Mouse (Mus musculus): Measurements from ENCODE around the gene Gps2. TPM values are rescaled to one million over a fixed set of nuclear protein-coding genes. Genes with fewer than 3 reads are reported as not detected.
A peak's percentile ranks its signal among the peaks of the same experiment; 100 is the strongest.

The Gps2 gene
- total RNA-seq, 2 experiments from 2014 or later: 31.0 to 31.7 TPM

DNA sequence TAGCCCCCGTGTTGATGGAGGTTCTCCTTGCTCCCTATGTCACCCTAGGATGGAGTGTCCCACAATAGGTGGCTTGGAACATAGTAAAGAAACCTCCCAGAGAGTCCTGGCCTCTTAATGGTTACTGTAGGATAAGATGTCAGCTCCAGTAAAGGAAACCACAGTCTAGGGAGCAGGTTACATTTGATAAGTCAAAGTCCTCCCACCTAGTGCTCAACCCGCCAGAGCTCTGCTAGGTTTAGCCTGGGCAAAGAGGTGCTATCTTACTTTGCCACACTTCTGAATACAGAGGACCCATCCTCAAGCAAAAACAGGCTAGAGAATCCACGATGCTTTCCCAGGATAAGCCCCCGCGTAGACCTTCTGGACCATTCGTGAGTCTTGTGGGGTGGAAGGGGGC lies 34.7 kb upstream of the Gps2 start:
- TF ChIP-seq CTCF (IDR thresholded peaks at IDR 0.05): no peak
- Histone ChIP-seq H3K27ac (no peak overlapping the region), H3K4me3 (no peak overlapping the region)
- intact Hi-C loops (cut with DNase I): loop anchor here (5.0 kb wide), 2 partner anchors 77 to 122 kb away; partner anchors contain the start of genes Fgf11 and Polr2a
- DNase-seq (ENCODE audit: extremely low spot score in 1 of 2, low spot score in 2 of 2): no peak

DNA sequence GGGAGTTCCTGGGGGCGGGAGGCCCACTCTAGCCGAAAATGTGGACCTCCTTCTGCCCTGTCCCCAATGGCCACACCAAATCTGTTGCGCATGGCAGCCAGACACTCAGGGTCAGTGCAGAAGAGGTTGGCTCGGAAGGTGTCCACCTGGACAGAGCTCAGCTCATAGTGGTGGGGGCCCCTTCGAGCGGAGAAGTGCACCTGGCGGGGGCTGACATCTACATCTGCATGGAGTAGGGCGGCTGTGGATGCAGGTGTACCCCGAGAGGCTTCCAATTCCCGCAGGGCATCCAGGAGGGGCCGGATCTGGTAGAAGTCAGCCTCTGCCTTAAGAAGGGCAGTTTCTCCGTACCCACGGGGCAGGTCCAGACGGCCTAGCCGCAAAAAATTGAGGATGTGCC lies 34.0 kb upstream of the Gps2 start:
- no peak for TF ChIP-seq CTCF (IDR thresholded peaks at IDR 0.05)
- intact Hi-C loops (cut with DNase I): loop anchor here (2.0 to 5.0 kb wide), 3 partner anchors 21 to 122 kb away; partner anchors contain the start of genes 2810408A11Rik, Fgf11, Neurl4 and Polr2a

GRCm38 (mm10) chr11:69880506-69880852 lies 33.2 kb upstream of the Gps2 start:
- peak in 1 of 2 experiments; percentile 28 for DNase-seq (ENCODE audit: extremely low spot score in 1 of 2, low spot score in 2 of 2)
- Histone ChIP-seq H3K4me3 (peak overlapping the region; percentile 53), H3K27ac (peak overlapping the region; percentile 78)
- intact Hi-C loops (cut with DNase I): loop anchor here (2.0 kb wide), 1 partner anchor 20 kb away; the partner anchor contains the start of genes 2810408A11Rik and Neurl4
- peak; percentile 72 for TF ChIP-seq CTCF (IDR thresholded peaks at IDR 0.05)

More for the DNA sequence above, 34.0 kb upstream of the Gps2 start:
- Histone ChIP-seq H3K27ac (no peak overlapping the region), H3K4me3 (peak overlapping the region; percentile 53)
- DNase-seq (ENCODE audit: extremely low spot score in 1 of 2, low spot score in 2 of 2): no peak

DNA sequence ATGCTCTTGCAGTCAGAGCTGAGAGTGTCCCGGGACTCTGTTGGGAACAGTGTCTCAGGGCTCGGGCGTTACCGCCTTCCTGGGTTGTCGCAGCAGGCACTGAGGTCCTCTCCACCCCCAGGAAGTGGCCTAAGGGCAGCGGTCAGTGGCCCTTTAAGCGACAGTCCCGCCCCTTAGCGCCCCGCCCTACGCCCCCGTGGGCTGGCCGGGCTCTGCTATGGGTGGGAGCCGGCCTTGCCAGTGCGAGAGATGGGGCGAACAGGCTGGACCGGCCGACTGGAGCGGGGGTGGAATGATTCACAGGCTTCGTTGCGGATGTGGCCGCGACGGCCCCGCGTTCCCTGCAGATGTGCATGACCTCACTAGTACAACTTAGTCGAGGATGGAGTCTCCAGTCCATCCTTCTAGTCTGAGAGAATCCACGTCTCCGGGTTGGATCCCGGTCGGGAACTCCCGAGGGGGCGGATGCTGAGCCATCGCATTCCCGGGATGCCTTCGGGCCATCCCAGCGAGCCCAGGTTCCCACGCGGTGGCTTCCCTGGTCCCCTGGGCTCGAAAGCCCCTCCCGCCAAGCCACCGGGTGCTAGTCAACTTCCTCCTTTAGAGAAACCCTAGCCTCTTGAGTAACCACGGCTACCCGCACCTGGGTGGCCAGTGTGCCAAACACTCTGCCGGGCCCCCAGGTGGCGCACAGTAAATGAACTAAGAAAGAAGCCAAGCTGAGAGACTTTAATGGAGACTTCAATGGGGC lies 32.7 kb upstream of the Gps2 start, which contains the start of gene Kctd11:
TSS of gene Kctd11 (minus strand) at position 554 of the 751 bp plus-strand sequence.
- H3K27ac ChIP-seq: peak within 1 kb of the TSS; percentile 78

DNA sequence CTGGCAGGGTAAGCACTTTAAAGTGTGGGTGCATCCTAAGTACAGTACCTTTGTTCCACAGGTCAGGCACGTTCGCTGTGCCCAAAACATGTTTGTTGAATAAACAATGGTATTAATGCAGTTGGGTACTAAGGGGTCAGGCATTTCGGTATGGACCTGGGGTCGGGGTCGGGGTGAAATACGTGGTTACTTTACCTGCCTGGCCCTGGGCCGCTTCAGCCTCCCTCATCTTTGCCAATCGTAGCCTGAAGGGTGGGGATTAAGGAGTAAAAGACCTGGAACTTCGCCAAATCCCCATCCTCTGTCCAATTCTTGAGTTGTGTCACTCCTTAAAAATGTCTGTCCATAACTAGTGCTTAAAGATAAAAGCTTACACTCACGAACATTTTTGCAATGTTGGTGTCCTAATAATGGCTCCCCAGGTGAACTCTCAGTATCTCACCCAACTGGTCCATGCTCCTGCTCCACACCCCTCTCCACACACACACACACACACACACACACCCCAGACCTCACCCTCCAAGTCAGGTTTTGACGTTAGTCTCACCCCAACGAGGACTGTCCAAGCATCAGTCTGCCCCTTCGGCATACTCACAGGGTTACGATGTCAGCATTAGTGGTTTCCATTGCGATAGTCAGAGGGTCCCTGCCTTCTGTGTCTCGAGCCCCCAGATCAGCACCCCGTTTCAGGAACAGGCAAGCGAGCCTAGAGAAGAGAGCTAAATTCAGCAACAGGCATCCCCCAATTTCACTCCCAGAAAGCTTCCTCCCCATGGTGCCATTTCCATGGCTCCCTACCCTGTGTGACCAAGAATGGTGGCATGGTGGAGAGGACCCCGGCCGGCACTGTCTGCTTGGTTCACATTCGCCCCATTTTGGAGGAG lies 31.7 kb upstream of the Gps2 start:
- intact Hi-C loops (cut with DNase I): loop anchor here (2.0 kb wide), 1 partner anchor 19 kb away; the partner anchor contains the start of genes 2810408A11Rik and Neurl4
- Histone ChIP-seq H3K27ac (peak overlapping the region; percentile 78), H3K4me3 (peak overlapping the region; percentile 53)
- TF ChIP-seq CTCF (IDR thresholded peaks at IDR 0.05): no peak
- no peak for DNase-seq (ENCODE audit: extremely low spot score in 1 of 2, low spot score in 2 of 2)

More for the DNA sequence above, 32.7 kb upstream of the Gps2 start, which contains the start of gene Kctd11:
- peak; percentile 72 to 73 for DNase-seq (ENCODE audit: extremely low spot score in 1 of 2, low spot score in 2 of 2)
- TF ChIP-seq CTCF (IDR thresholded peaks at IDR 0.05): peak; percentile 33
- peak within 1 kb of the TSS; percentile 53 for H3K4me3 ChIP-seq
- intact Hi-C loops (cut with DNase I): loop anchor here (2.0 kb wide), 1 partner anchor 20 kb away; the partner anchor contains the start of genes 2810408A11Rik and Neurl4

GRCm38 (mm10) chr11:69883066-69883465 lies 30.6 kb upstream of the Gps2 start:
- Histone ChIP-seq H3K27ac (no peak overlapping the region), H3K4me3 (no peak overlapping the region)
- no peak for DNase-seq (ENCODE audit: extremely low spot score in 1 of 2, low spot score in 2 of 2)
- TF ChIP-seq CTCF (IDR thresholded peaks at IDR 0.05): peak; percentile 51
- intact Hi-C loops (cut with DNase I): no loop called here

DNA sequence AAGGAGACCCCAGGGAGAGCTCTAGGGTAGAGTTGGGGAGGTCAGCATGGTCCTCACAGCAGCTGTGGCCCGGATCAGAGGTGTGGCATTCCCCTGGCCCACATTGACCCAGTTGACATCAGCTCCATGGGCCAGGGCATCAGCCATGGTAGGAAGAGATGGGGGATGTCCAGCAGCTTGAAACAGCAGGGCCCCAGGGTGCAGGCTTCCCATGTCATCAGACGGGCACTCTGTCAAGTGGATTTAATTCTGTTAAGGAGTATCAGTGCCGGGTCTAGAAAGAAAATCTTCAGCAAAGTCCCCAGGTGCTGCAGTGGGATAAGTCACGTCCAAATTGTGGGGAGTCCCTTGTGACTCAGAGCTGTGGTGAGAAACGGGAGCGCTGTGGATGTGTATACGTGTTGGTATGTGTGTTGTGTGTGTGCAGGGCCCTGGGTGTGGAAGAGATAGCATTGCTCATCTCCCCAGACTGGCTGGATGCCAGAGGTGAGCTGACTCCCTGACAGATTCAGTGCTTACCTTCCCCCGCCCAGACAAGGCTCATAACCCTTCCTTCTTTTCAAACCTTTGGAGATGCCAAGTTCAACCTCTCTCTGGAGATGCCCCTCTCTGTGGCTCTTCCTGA lies 30.0 kb upstream of the Gps2 start:
- Histone ChIP-seq H3K27ac (no peak overlapping the region), H3K4me3 (no peak overlapping the region)
- intact Hi-C loops (cut with DNase I): no loop called here
- TF ChIP-seq CTCF (IDR thresholded peaks at IDR 0.05): no peak
- DNase-seq (ENCODE audit: extremely low spot score in 1 of 2, low spot score in 2 of 2): no peak

DNA sequence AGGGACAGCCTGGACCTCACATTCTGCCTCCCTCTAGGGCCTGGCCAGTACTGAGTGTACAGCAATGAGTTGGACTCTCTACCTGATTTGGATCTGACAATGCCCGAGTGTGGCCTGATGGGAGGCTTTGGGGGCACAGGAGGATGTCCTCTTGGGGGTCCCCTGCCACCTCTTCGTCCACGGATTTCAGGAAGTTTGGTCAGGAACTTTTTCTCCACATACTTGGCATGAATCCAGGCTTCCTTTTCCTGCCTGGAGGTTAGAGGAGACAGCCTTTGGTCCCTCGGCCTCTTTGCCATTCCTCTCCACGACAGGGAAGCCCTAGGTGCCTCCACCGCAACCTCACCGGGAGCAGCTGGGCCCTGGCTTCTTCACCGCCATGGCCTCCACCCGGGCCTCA lies 29.4 kb upstream of the Gps2 start:
- H3K27ac ChIP-seq: no peak overlapping the region
- TF ChIP-seq CTCF (IDR thresholded peaks at IDR 0.05): no peak
- no peak for DNase-seq (ENCODE audit: extremely low spot score in 1 of 2, low spot score in 2 of 2)
- no peak overlapping the region for H3K4me3 ChIP-seq
- intact Hi-C loops (cut with DNase I): no loop called here

- intact Hi-C loops (cut with DNase I): no loop called here
- no peak for TF ChIP-seq CTCF (IDR thresholded peaks at IDR 0.05)
- Histone ChIP-seq H3K27ac (no peak overlapping the region), H3K4me3 (no peak overlapping the region)
- no peak for DNase-seq (ENCODE audit: extremely low spot score in 1 of 2, low spot score in 2 of 2)
Observed at GRCm38 (mm10) chr11:69884663-69885062, 29.0 kb upstream of the Gps2 start.

- no peak for DNase-seq (ENCODE audit: extremely low spot score in 1 of 2, low spot score in 2 of 2)
- intact Hi-C loops (cut with DNase I): no loop called here
- no peak overlapping the region for H3K27ac ChIP-seq
- peak; percentile 7 for TF ChIP-seq CTCF (IDR thresholded peaks at IDR 0.05)
- H3K4me3 ChIP-seq: no peak overlapping the region
Observed at GRCm38 (mm10) chr11:69886907-69887635, 26.6 kb upstream of the Gps2 start.

GRCm38 (mm10) chr11:69891482-69891881 lies 22.2 kb upstream of the Gps2 start:
- no peak for DNase-seq (ENCODE audit: extremely low spot score in 1 of 2, low spot score in 2 of 2)
- H3K4me3 ChIP-seq: no peak overlapping the region
- H3K27ac ChIP-seq: no peak overlapping the region
- no peak for TF ChIP-seq CTCF (IDR thresholded peaks at IDR 0.05)
- intact Hi-C loops (cut with DNase I): no loop called here

Measured in left cerebral cortex, adult 2 months (tissue).